8 mouse cellular contexts compared by ENCODE assay signal in the genomic region with DNA sequence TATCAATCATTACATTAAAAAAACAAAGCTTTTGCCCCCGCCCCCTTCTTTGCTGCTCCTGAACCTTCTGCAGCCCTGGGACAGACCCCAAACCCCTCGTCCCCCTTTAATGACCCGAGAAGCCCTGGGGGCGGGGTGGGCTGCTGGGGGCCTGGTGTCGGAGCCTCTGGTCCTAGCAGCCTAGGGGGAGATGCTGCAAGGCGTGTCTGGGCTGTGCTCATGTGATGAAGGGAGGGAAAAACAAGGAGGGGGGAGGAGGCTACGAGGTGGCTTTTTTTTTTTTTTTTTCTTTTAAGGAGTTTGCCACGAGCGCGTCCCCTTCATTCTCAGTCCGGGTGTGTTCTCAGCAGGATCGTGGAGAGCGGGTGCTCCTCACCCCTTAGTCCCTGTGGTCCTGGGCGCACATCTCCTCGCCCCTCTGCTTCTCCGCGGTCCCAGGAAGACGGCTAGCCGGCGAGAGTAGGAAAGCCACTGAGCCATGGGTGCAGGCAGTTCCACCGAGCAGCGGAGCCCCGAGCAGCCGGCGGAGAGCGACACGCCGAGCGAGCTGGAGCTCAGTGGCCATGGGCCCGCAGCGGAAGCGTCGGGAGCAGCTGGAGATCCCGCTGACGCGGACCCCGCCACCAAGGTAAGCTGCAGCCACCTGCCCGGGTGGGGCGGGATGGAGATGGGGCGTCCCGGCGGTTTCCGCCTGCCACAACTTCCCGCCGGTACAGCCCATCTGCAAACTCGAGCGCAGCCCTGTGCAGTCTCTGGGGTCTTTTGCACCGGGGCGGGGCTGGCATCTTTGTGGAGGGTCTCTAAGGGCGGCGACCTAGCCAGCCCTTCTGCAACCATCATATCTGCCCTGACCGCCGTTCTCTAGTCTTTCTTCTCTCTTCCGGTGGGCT. TPM values are rescaled to one million over a fixed set of nuclear protein-coding genes. Genes with fewer than 3 reads are reported as not detected.
DNase-seq lines count a peak whose midpoint lies in the region; ATAC-seq lines count a peak whose summit lies in the region.

Gene Akap12 (plus strand): TSS at position 340 of the 890 bp plus-strand sequence.

- no peaks in the 10 kb centered on the region; the same call in 1 of the 2 replicates for H3K27me3 ChIP-seq in embryonic facial prominence, embryonic 12.5 days
- no peaks in the 10 kb centered on the region for H3K27me3 ChIP-seq in heart, embryonic 11.5 days (ENCODE audit: control insufficient read depth, insufficient read depth, low read length)
- peaks cover 34% of the 10 kb centered on the region for H3K27me3 ChIP-seq in liver, embryonic 15.5 days
- no peaks in the 10 kb centered on the region for H3K27me3 ChIP-seq in neural tube, embryonic 15.5 days (replicated peaks)

- WGBS in embryonic facial prominence, embryonic 12.5 days, result under 1% methylated on average over 53 of the region's 54 CpGs
- WGBS in heart, embryonic 11.5 days (ENCODE audit: insufficient replicate concordance), result under 1% methylated on average over 49 of the region's 54 CpGs
- WGBS in liver, embryonic 15.5 days (ENCODE audit: insufficient replicate concordance), result 2% methylated on average over 52 of the region's 54 CpGs
- under 1% methylated on average over 53 of the region's 54 CpGs for WGBS in neural tube, embryonic 15.5 days

- H3K4me3 ChIP-seq in embryonic facial prominence, embryonic 12.5 days, result peak within 1 kb of the TSS; percentile 66
- peak within 1 kb of the TSS; percentile 72 for H3K4me3 ChIP-seq in heart, embryonic 11.5 days (ENCODE audit: low read depth, low read length)
- H3K4me3 ChIP-seq in liver, embryonic 15.5 days (replicated peaks), result peak within 1 kb of the TSS; percentile 48
- peak within 1 kb of the TSS; percentile 78 for H3K4me3 ChIP-seq in neural tube, embryonic 15.5 days (replicated peaks)

- H3K27ac ChIP-seq in embryonic facial prominence, embryonic 12.5 days, result peak within 1 kb of the TSS; percentile 47; the same call in 1 of the 2 replicates
- H3K27ac ChIP-seq in heart, embryonic 11.5 days (ENCODE audit: low read depth, low read length), result 0 out of 2 replicates have a peak within 1 kb of the TSS, but pooled peaks have one; percentile 22
- H3K27ac ChIP-seq in liver, embryonic 15.5 days (replicated peaks), result no peak within 1 kb of the TSS
- peak within 1 kb of the TSS; percentile 87 for H3K27ac ChIP-seq in neural tube, embryonic 15.5 days (replicated peaks)

- peak; percentile 80 for ATAC-seq in CD4-positive, CD25-positive, alpha-beta regulatory T cell, adult 4 months
- ATAC-seq in embryonic facial prominence, embryonic 12.5 days (ENCODE audit: insufficient number of reproducible peaks, insufficient read depth, low FRiP score, low TSS enrichment), result peak; percentile 72; the same call in 1 of the 2 replicates
- ATAC-seq in heart, embryonic 11.5 days (replicated peaks; ENCODE audit: insufficient number of reproducible peaks, low FRiP score, low TSS enrichment), result peak; percentile 78
- no peak for ATAC-seq in liver, embryonic 15.5 days (ENCODE audit: insufficient read depth)
- ATAC-seq in neural tube, embryonic 15.5 days (ENCODE audit: low FRiP score), result peak; percentile 83

- peak within 1 kb of the TSS; percentile 67 for H3K9ac ChIP-seq in embryonic facial prominence, embryonic 12.5 days
- peak within 1 kb of the TSS; percentile 79 for H3K9ac ChIP-seq in heart, embryonic 11.5 days (ENCODE audit: low read depth, low read length)
- no peak within 1 kb of the TSS for H3K9ac ChIP-seq in liver, embryonic 15.5 days
- peak within 1 kb of the TSS; percentile 67 for H3K9ac ChIP-seq in neural tube, embryonic 15.5 days (replicated peaks)

- H3K36me3 ChIP-seq in embryonic facial prominence, embryonic 12.5 days, result no peaks in the 10 kb centered on the region
- H3K36me3 ChIP-seq in heart, embryonic 11.5 days (ENCODE audit: control insufficient read depth, insufficient read depth, low read length), result no peaks in the 10 kb centered on the region
- H3K36me3 ChIP-seq in liver, embryonic 15.5 days (replicated peaks), result no peaks in the 10 kb centered on the region
- H3K36me3 ChIP-seq in neural tube, embryonic 15.5 days, result no peaks in the 10 kb centered on the region

- DNase-seq in adrenal gland, postnatal 10 days, result peak; percentile 66
- peak; percentile 52 for DNase-seq in kidney, postnatal 14 days
- peak; percentile 85 for DNase-seq in thymus, postnatal 14 days

- no peaks in the 10 kb centered on the region for H3K9me3 ChIP-seq in embryonic facial prominence, embryonic 12.5 days
- H3K9me3 ChIP-seq in heart, embryonic 11.5 days (replicated peaks; ENCODE audit: control insufficient read depth, low read length), result no peaks in the 10 kb centered on the region
- no peaks in the 10 kb centered on the region for H3K9me3 ChIP-seq in liver, embryonic 15.5 days (replicated peaks)
- no peaks in the 10 kb centered on the region for H3K9me3 ChIP-seq in neural tube, embryonic 15.5 days (replicated peaks)

- peaks cover 6% of the 10 kb centered on the region; the same call in 1 of the 2 replicates for H3K4me1 ChIP-seq in embryonic facial prominence, embryonic 12.5 days
- peaks cover 4% of the 10 kb centered on the region; the same call in 1 of the 2 replicates for H3K4me1 ChIP-seq in heart, embryonic 11.5 days (ENCODE audit: control insufficient read depth, insufficient read depth, low read length)
- H3K4me1 ChIP-seq in liver, embryonic 15.5 days (replicated peaks), result peaks cover 7% of the 10 kb centered on the region; the same call in 1 of the 2 replicates
- peaks cover 24% of the 10 kb centered on the region for H3K4me1 ChIP-seq in neural tube, embryonic 15.5 days

- H3K4me2 ChIP-seq in embryonic facial prominence, embryonic 12.5 days (replicated peaks), result peak within 1 kb of the TSS; percentile 72
- peak within 1 kb of the TSS; percentile 76 for H3K4me2 ChIP-seq in heart, embryonic 11.5 days
- peak within 1 kb of the TSS; percentile 67 for H3K4me2 ChIP-seq in liver, embryonic 15.5 days
- peak within 1 kb of the TSS; percentile 91 for H3K4me2 ChIP-seq in neural tube, embryonic 15.5 days

RNA-seq across cellular contexts. Expression of gene Akap12, which starts in this region (rescaled TPM):
- polyA plus RNA-seq in CD4-positive, CD25-positive, alpha-beta regulatory T cell, adult 4 months (2017; shearing (Covaris generic)), result 1 to 10 TPM; 6.7 to 7.9 TPM
- 10 to 100 TPM; 39.3 to 44.8 TPM for total RNA-seq in adrenal gland, postnatal 10 days (2021)
- polyA plus RNA-seq in embryonic facial prominence, embryonic 12.5 days (2016; fragmentation: Nextera tagmentation; extraction: Ambion mirVana), result 34.5 and 37.5 TPM in 2 replicates
- polyA plus RNA-seq in heart, embryonic 11.5 days (2014; fragmentation: Nextera tagmentation; extraction: Ambion mirVana), result 33.9 and 43.8 TPM in 2 replicates
- polyA plus RNA-seq in liver, embryonic 15.5 days (2015; fragmentation: Nextera tagmentation; extraction: Ambion mirVana), result 3.9 and 4.0 TPM in 2 replicates
- 52.2 and 57.1 TPM in 2 replicates for polyA plus RNA-seq in neural tube, embryonic 15.5 days (2015; fragmentation: Nextera tagmentation; extraction: Ambion mirVana)
